Mouse (Mus musculus) adrenal gland, adult 2 months (tissue): ENCODE measurements at regions not wholly inside any gene's neighbourhood (a gene's known extent, or its start where the extent isn't known, plus 50 kb on each side); places are given as distances from the start of the nearest gene placed in this dataset.
"Not testable (repeated sequence)": the region's sequence is repeated elsewhere in the genome, so short reads cannot be mapped to it uniquely, and the experiment has no call there.

ENCODE experiments used
- DNase-seq: peaks from one replicate; pipeline ENCODE4 v3.0.0; 2021

DNA sequence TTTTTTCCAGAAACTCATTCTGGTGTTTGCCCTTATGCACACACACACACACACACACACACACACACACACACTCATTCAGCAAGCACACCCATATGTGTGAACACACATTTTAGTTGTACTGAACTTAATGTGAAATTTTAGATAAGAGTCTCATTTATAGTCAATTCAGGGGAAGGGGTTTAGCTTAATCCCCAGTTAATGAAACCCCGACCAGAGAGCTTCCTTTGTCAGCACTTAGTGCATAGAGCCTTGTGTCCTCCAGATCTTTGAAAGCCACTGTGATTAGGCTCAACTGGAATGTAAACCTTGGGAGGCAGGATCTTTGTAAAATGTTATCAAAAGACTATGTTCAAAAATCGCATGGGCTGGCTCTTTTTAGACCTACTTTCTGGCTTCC lies 53.4 kb downstream of the Rps12 start:
- no peak for DNase-seq

DNA sequence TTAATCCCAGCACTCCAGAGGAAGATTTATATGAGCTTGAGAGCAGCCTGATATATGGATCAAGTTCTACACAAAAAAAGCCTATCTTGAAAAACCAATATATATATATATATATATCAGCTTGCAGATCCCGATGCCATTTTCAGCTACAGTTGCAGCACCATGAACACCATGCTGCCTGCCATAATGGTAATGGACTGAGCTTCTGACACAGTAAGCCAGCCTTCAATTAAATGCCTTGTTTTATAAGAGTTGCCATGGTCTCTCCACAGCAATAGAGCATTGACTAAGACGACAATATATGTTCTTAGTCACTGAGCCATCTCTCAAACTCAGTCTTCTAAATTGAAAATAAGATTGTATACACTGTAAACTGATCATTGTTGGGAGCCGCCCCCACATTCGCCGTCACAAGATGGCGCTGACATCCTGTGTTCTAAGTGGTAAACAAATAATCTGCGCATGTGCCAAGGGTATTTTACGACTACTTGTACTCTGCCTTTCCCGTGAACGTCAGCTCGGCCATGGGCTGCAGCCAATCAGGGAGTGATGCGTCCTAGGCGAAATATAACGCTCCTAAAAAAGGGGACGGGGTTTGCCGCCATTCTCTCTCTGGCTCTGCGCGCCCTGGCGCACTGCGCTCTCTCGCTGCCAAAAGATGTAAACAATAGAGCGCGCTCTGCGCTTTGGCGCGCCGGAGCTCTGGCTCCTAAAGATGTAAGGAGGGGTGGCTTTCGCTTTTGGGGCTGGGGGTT lies 60.9 kb downstream of the Rps12 start:
- not testable (repeated sequence) for DNase-seq

GRCm38 (mm10) chr10:23718124-23718523 lies 69.0 kb downstream of the Rps12 start:
- no peak for DNase-seq

- DNase-seq: peak; percentile 24
Measured at GRCm38 (mm10) chr10:23715511-23715910, 71.6 kb downstream of the Rps12 start.

DNA sequence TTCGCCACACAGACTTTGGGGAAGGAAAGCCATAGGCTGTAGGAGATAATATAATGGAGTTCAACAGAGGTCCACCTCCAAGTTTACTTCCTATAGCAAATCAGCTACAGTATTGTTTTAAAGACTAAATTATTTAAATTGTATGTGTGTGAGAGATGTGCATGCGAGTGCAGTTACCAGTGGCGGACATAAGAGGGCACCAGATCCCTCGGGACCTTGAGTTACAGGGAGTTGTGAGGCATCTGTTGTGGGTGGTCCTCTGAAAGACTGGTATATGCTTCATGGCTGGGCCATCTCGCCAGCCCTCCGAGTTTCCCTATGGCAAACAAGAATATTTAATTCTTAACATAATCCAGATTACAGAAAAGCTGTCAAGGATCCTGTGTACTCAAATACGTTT lies 72.0 kb downstream of the Rps12 start:
- DNase-seq: no peak

- no peak for DNase-seq
Measured at GRCm38 (mm10) chr10:23712691-23713378, 74.2 kb downstream of the Rps12 start.

- no peak for DNase-seq
Measured at GRCm38 (mm10) chr10:23711416-23712171, 75.5 kb downstream of the Rps12 start.

DNA sequence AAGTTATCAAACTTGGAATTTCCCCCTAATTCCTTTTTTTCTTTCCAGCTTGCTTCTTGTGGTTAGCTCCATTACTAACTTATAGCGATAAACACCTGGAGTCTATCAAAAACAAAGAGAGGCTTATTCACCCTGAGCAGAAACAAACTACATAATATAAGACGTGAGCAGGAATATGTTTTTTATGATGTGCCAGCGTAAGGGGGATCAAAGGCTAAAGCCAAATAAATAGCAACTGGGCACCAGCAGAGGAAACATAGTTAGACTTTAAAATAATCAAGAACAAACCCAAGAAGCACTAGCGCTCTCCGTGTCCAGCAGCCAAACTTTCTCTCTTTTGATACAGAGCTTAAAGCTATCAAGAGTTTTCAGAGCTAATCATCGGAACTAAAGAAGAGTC lies 76.1 kb downstream of the Rps12 start:
- no peak for DNase-seq

GRCm38 (mm10) chr10:23708261-23708660 lies 78.8 kb downstream of the Rps12 start:
- DNase-seq: no peak

- no peak for DNase-seq
Measured at GRCm38 (mm10) chr10:23707141-23707540, 79.9 kb downstream of the Rps12 start.

GRCm38 (mm10) chr10:23704048-23704447 lies 83.0 kb downstream of the Rps12 start:
- DNase-seq: no peak

DNA sequence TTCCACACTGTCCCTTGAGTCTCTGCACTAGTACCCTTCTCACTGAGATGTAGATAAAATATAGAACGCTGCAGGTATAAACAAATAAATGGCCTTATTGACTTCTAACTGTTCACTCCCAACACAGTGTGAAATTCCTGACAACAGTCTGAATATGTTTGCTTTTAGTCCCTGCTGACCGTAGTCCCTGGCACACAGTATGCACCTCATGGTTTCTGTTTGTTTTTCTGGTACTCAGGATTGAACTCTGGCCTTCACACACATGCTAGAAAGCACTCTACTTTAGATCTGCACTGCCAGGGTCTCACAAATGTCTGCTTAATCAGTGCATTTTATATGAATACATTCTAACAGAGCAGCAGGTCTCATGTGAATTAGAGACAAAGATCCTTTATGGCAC lies 95.8 kb downstream of the Rps12 start:
- no peak for DNase-seq

GRCm38 (mm10) chr10:23686969-23687368 lies 100.1 kb downstream of the Rps12 start:
- no peak for DNase-seq

DNA sequence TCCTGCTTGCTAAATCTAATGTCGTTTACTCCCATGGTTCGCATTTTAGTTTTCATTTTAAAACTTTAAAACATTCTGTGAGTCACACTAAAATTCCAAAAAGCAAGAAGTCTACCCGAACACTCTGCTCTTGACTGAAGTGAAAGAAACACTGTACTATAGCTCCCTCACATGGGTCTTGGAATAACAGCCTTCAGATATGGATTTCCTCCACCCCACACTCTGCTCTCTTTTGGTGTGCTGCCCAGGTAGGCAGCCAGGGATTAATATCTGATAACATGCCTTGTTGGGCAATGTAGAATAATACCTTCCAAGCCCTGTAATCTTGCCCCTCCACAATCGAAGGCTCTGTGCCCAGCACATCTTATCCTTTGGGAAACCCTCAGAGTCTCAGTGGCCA lies 104.0 kb downstream of the Rps12 start:
- no peak for DNase-seq

DNA sequence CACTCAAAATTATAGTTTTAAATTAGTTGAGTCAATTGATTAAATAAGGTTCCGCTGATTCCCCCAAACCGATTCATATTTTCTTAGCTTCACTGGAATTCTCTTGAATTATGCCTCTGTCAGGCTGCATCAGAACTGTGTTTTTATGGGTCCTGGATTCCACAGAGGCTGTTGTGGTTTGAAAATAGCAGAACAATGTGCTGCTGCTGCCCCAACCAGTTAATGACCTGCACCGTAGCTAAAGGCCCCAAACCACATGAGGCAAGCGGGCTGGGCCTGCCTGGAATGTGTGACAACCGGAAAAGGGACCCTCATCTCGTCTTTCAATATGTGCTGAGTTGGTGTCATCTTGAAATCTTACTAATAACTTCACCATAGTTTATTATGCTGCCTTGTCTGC lies 111.2 kb downstream of the Rps12 start:
- no peak for DNase-seq

DNA sequence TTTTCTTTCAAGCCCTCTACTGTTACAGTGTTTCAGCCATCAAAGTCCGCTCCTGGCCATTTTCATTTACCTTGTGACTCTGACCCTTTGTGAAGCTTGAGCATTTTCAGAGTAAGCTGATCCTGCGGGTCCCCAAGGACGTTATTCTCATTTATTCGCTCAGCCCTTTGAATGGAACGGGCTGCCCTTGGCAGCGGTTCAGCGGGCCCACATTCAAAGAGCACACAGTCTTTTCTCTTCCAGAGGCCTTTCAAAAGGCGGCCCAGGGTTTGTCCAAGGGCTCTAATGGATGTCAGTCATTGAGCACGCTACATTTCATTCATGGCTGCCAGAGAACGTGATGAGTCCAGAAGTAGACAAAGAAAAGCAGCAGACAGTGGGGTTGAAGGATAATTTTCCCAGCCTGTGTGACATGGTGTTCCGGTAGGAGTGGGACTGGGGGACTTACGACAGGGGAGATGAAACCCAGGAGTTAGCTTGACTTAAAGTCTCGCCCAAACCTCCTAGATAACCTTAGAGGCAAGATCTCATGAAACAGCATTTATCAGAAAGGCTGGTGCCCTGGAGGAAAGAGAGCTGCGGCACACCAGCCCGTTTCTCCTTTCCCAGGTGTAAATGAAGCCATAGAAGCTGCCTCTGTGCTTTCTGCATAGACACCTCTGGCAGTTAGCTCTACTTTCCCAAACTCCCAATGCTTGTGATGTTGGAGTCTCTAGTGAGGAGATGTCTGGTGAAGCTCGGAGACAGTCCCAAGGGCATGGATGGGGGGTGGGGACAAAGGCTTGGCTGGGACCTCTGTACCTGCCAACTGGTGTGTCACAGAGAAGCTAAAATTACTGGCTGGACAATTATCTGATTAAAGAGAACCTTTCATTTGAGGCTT lies 112.2 kb downstream of the Rps12 start:
- DNase-seq: peak; percentile 54

GRCm38 (mm10) chr10:23672296-23672695 lies 114.8 kb downstream of the Rps12 start:
- DNase-seq: no peak

GRCm38 (mm10) chr10:23671494-23671893 lies 115.6 kb downstream of the Rps12 start:
- DNase-seq: peak; percentile 19

DNA sequence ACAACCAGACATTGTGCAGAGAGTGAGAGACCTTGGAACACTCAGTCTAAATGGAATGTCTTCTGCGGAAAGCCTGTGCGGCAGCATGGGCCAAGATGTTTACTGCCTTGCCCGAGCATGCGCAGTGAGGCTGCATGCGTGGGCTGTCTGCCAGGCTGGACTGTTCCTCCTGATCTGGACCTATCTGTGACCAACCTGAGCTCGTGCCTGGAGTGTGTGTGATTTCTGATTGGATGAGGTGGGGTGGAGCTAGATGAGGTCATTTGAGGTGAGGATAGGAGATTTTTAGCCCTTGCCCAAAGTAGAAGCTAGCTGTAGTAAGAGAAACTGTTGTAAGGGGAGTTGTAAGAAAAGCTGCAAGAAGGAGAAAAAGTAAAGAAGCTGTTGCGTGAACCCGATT lies 121.2 kb downstream of the Rps12 start:
- DNase-seq: not testable (repeated sequence)

GRCm38 (mm10) chr10:23626201-23626600 lies 160.9 kb downstream of the Rps12 start:
- no peak for DNase-seq

DNA sequence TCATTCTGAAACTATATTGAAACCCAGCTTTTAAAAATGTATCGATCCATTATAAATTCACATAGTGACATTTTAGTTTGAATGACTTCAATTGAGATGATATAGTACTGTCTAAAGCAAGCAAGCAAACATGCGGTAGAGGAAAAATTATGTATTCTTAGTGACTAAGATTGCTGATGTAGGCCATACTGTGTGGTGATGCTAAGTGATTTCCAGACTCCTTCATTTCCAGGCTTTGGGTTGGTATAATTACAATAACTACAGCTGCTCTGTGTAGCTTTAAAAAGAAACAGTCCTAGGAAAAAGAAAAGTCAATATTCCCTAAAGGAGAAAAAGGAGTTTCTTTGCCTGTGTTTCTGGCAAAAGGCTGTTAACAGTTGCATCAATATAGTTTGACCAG lies 175.0 kb downstream of the Rps12 start:
- no peak for DNase-seq

DNA sequence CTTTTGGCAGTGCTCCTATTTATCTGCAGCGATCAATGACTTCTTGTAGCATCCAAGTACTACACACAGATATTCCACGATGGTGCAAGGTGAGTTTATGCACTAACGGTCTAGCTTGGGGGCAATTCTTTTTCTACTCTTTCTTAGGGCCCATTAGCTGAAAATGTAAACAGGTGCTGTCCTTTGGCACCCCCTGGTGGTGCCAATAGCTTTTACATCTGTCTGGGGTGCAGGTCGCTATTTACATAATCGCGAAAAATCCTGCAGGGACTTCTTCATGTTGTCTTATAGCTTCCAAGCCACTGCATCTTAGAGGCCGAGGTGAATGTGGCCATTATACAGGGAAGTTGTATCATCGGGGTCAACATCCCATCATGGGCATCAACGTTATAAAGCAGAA lies 175.9 kb downstream of the Rps12 start:
- peak; percentile 46 for DNase-seq
